Mouse (Mus musculus): ENCODE data around the gene Rarg. TPM values are rescaled to one million over a fixed set of nuclear protein-coding genes. Genes with fewer than 3 reads are reported as not detected.
A peak's percentile ranks its signal among the peaks of the same experiment; 100 is the strongest.

The Rarg gene
- total RNA-seq, 1 experiment, result 115 TPM

- no peak for DNase-seq (ENCODE audit: low read depth, low spot score)
- Histone ChIP-seq H3K9ac (ENCODE audit: insufficient read depth, low read depth, low read length, poor library complexity, severe bottlenecking) (peak overlapping the region; percentile 56), H3K4me1 (ENCODE audit: control insufficient read depth in 2 of 2, insufficient read depth in 2 of 2, low read length in 2 of 2, poor library complexity in 1 of 2) (peaks cover 19 to 42% of the 10 kb centered on the region in 2 experiments), H3K27ac (ENCODE audit: insufficient read depth, low read depth, low read length, poor library complexity, severe bottlenecking) (peak overlapping the region; percentile 84), H3K9me3 (ENCODE audit: control insufficient read depth, insufficient read depth, low read depth, low read length) (no peaks in the 10 kb centered on the region), H3K4me3 (ENCODE audit: insufficient read depth in 1 of 2, low read depth in 1 of 2, low read length in 2 of 2, poor library complexity in 1 of 2, severe bottlenecking in 1 of 2) (peak overlapping the region in 1 of 2 experiments; percentile 37; a peak in 2 of 4 replicates), H3K36me3 (ENCODE audit: control insufficient read depth, insufficient read depth, low read length, poor library complexity, severe bottlenecking) (peaks cover 51% of the 10 kb centered on the region)
- TF ChIP-seq HCFC1 (IDR thresholded peaks at IDR 0.05; ENCODE audit: borderline replicate concordance, insufficient read depth, low read length) (no peak), ZC3H11A (IDR thresholded peaks at IDR 0.05; ENCODE audit: borderline replicate concordance, low read depth, low read length) (no peak), MAFK (IDR thresholded peaks at IDR 0.05; ENCODE audit: insufficient read depth, low read depth, low read length) (no peak), CHD2 (IDR thresholded peaks at IDR 0.05; ENCODE audit: low read depth, low read length) (no peak), ZNF384 (IDR thresholded peaks at IDR 0.05; ENCODE audit: low read depth, low read length) (no peak)
- in situ Hi-C loops (cut with MboI; ENCODE audit: low sequenced_read_pairs in 2 of 2, unreplicated experiment in 2 of 2), result no loop called here
Measured at GRCm38 (mm10) chr15:102210816-102211215, 46.5 kb downstream of the Rarg start.

GRCm38 (mm10) chr15:102209114-102209513, 48.2 kb downstream of the Rarg start:
- DNase-seq (ENCODE audit: low read depth, low spot score), result no peak
- Histone ChIP-seq H3K27ac (ENCODE audit: insufficient read depth, low read depth, low read length, poor library complexity, severe bottlenecking) (no peak overlapping the region; the same call in 1 of the 2 replicates), H3K4me3 (ENCODE audit: insufficient read depth in 1 of 2, low read depth in 1 of 2, low read length in 2 of 2, poor library complexity in 1 of 2, severe bottlenecking in 1 of 2) (peak overlapping the region in 1 of 2 experiments; percentile 6; a peak in 1 of 4 replicates), H3K9me3 (ENCODE audit: control insufficient read depth, insufficient read depth, low read depth, low read length) (no peaks in the 10 kb centered on the region), H3K36me3 (ENCODE audit: control insufficient read depth, insufficient read depth, low read length, poor library complexity, severe bottlenecking) (peaks cover 50% of the 10 kb centered on the region), H3K9ac (ENCODE audit: insufficient read depth, low read depth, low read length, poor library complexity, severe bottlenecking) (peak overlapping the region; percentile 4; the same call in 1 of the 2 replicates), H3K4me1 (ENCODE audit: control insufficient read depth in 2 of 2, insufficient read depth in 2 of 2, low read length in 2 of 2, poor library complexity in 1 of 2) (peaks cover 8 to 34% of the 10 kb centered on the region in 2 experiments)
- in situ Hi-C loops (cut with MboI; ENCODE audit: low sequenced_read_pairs in 2 of 2, unreplicated experiment in 2 of 2), result no loop called here
- no peak for TF ChIP-seq CHD2 (IDR thresholded peaks at IDR 0.05; ENCODE audit: low read depth, low read length)
- TF ChIP-seq ZNF384 (IDR thresholded peaks at IDR 0.05; ENCODE audit: low read depth, low read length), result no peak
- TF ChIP-seq ZC3H11A (IDR thresholded peaks at IDR 0.05; ENCODE audit: borderline replicate concordance, low read depth, low read length), result no peak
- no peak for TF ChIP-seq MAFK (IDR thresholded peaks at IDR 0.05; ENCODE audit: insufficient read depth, low read depth, low read length)
- TF ChIP-seq HCFC1 (IDR thresholded peaks at IDR 0.05; ENCODE audit: borderline replicate concordance, insufficient read depth, low read length), result no peak

GRCm38 (mm10) chr15:102208092-102208561, 49.2 kb downstream of the Rarg start:
- in situ Hi-C loops (cut with MboI; ENCODE audit: low sequenced_read_pairs in 2 of 2, unreplicated experiment in 2 of 2), result no loop called here

GRCm38 (mm10) chr15:102207351-102207750, 50.0 kb downstream of the Rarg start:
- peak overlapping the region; percentile 34; the same call in 1 of the 2 replicates for H3K9ac ChIP-seq (ENCODE audit: insufficient read depth, low read depth, low read length, poor library complexity, severe bottlenecking)

More at GRCm38 (mm10) chr15:102208092-102208561, 49.2 kb downstream of the Rarg start:
- peaks cover 8 to 29% of the 10 kb centered on the region in 2 experiments for H3K4me1 ChIP-seq (ENCODE audit: control insufficient read depth in 2 of 2, insufficient read depth in 2 of 2, low read length in 2 of 2, poor library complexity in 1 of 2)
- no peak overlapping the region for H3K27ac ChIP-seq (ENCODE audit: insufficient read depth, low read depth, low read length, poor library complexity, severe bottlenecking)
- H3K9me3 ChIP-seq (ENCODE audit: control insufficient read depth, insufficient read depth, low read depth, low read length), result no peaks in the 10 kb centered on the region
- DNase-seq (ENCODE audit: low read depth, low spot score), result no peak
- no peak for TF ChIP-seq CHD2 (IDR thresholded peaks at IDR 0.05; ENCODE audit: low read depth, low read length)
- no peak for TF ChIP-seq MAFK (IDR thresholded peaks at IDR 0.05; ENCODE audit: insufficient read depth, low read depth, low read length)
- TF ChIP-seq ZC3H11A (IDR thresholded peaks at IDR 0.05; ENCODE audit: borderline replicate concordance, low read depth, low read length), result no peak
- TF ChIP-seq HCFC1 (IDR thresholded peaks at IDR 0.05; ENCODE audit: borderline replicate concordance, insufficient read depth, low read length), result no peak
- no peak for TF ChIP-seq ZNF384 (IDR thresholded peaks at IDR 0.05; ENCODE audit: low read depth, low read length)
- H3K36me3 ChIP-seq (ENCODE audit: control insufficient read depth, insufficient read depth, low read length, poor library complexity, severe bottlenecking), result peaks cover 48% of the 10 kb centered on the region
- peak overlapping the region; percentile 34; the same call in 1 of the 2 replicates for H3K9ac ChIP-seq (ENCODE audit: insufficient read depth, low read depth, low read length, poor library complexity, severe bottlenecking)
- peak overlapping the region in 1 of 2 experiments; percentile 6; a peak in 2 of 4 replicates for H3K4me3 ChIP-seq (ENCODE audit: insufficient read depth in 1 of 2, low read depth in 1 of 2, low read length in 2 of 2, poor library complexity in 1 of 2, severe bottlenecking in 1 of 2)

More at GRCm38 (mm10) chr15:102207351-102207750, 50.0 kb downstream of the Rarg start:
- TF ChIP-seq HCFC1 (IDR thresholded peaks at IDR 0.05; ENCODE audit: borderline replicate concordance, insufficient read depth, low read length) (no peak), ZNF384 (IDR thresholded peaks at IDR 0.05; ENCODE audit: low read depth, low read length) (no peak), ZC3H11A (IDR thresholded peaks at IDR 0.05; ENCODE audit: borderline replicate concordance, low read depth, low read length) (no peak), CHD2 (IDR thresholded peaks at IDR 0.05; ENCODE audit: low read depth, low read length) (no peak), MAFK (IDR thresholded peaks at IDR 0.05; ENCODE audit: insufficient read depth, low read depth, low read length) (no peak)
- peak overlapping the region; percentile 45; the same call in 1 of the 2 replicates for H3K27ac ChIP-seq (ENCODE audit: insufficient read depth, low read depth, low read length, poor library complexity, severe bottlenecking)
- no peaks in the 10 kb centered on the region for H3K9me3 ChIP-seq (ENCODE audit: control insufficient read depth, insufficient read depth, low read depth, low read length)
- peaks cover 40% of the 10 kb centered on the region for H3K36me3 ChIP-seq (ENCODE audit: control insufficient read depth, insufficient read depth, low read length, poor library complexity, severe bottlenecking)
- peak overlapping the region in 1 of 2 experiments; percentile 3; a peak in 1 of 4 replicates for H3K4me3 ChIP-seq (ENCODE audit: insufficient read depth in 1 of 2, low read depth in 1 of 2, low read length in 2 of 2, poor library complexity in 1 of 2, severe bottlenecking in 1 of 2)
- H3K4me1 ChIP-seq (ENCODE audit: control insufficient read depth in 2 of 2, insufficient read depth in 2 of 2, low read length in 2 of 2, poor library complexity in 1 of 2), result peaks cover 9 to 22% of the 10 kb centered on the region in 2 experiments
- in situ Hi-C loops (cut with MboI; ENCODE audit: low sequenced_read_pairs in 2 of 2, unreplicated experiment in 2 of 2), result no loop called here
- DNase-seq (ENCODE audit: low read depth, low spot score), result no peak

Data from ES-E14 (cell line).